Mouse (Mus musculus) E14TG2a.4 (cell line): ENCODE measurements around the gene Tm2d3.

Experiments used
- CTCF ChIP-seq: conservative IDR thresholded peaks from 2 replicates; pipeline ENCODE4 v1.5.1; 2014; ENCODE audit warnings: low read length
- NANOG ChIP-seq: IDR thresholded peaks from 2 replicates; pipeline ENCODE4 v1.6.1; 2014; ENCODE audit warnings: borderline replicate concordance, low read length, mixed read lengths
- POU5F1 ChIP-seq: IDR thresholded peaks from 2 replicates; pipeline ENCODE4 v1.6.1; 2014; ENCODE audit warnings: low read length, borderline replicate concordance

GRCm38 (mm10) chr7:65678900-65679595 lies 11.9 kb upstream of the Tm2d3 start:
- TF ChIP-seq CTCF = no peak
- no peak for TF ChIP-seq NANOG
- no peak for TF ChIP-seq POU5F1
